Mouse (Mus musculus) kidney, embryonic 15.5 days (tissue): ENCODE measurements at regions not wholly inside any gene's neighbourhood (a gene's known extent, or its start where the extent isn't known, plus 50 kb on each side); places are given as distances from the start of the nearest gene placed in this dataset.

Experiments used
- ATAC-seq: fragments of 200-750 bp; cut with Nextera tagmentation; replicated peaks from 2 replicates; pipeline ENCODE4 v1.8.0; 2017; ENCODE audit warnings: moderate TSS enrichment; ENCODE audit not compliant: low FRiP score
- H3K27ac ChIP-seq: fragments of 300-500 bp; sonication (generic); 2 replicates; pipeline ENCODE4 v1.5.1; 2015; ENCODE audit warnings: mild to moderate bottlenecking, inconsistent platforms
- H3K27me3 ChIP-seq: fragments of 300-500 bp; sonication (generic); 2 replicates; pipeline ENCODE4 v1.6.1; 2015; ENCODE audit warnings: inconsistent platforms
- H3K36me3 ChIP-seq: fragments of 300-500 bp; sonication (generic); 2 replicates; pipeline ENCODE4 v1.6.1; 2015; ENCODE audit warnings: inconsistent platforms
- H3K4me1 ChIP-seq: fragments of 300-500 bp; sonication (generic); 2 replicates; pipeline ENCODE4 v1.6.1; 2015; ENCODE audit warnings: inconsistent platforms
- H3K4me2 ChIP-seq: fragments of 300-500 bp; sonication (generic); 2 replicates; pipeline ENCODE4 v1.6.1; 2015; ENCODE audit warnings: moderate library complexity, mild to moderate bottlenecking, inconsistent platforms
- H3K4me3 ChIP-seq: fragments of 300-500 bp; sonication (generic); replicated peaks from 2 replicates; pipeline ENCODE4 v1.5.1; 2015; ENCODE audit warnings: mild to moderate bottlenecking, inconsistent platforms
- H3K9ac ChIP-seq: fragments of 300-500 bp; sonication (generic); 2 replicates; pipeline ENCODE4 v1.6.1; 2015; ENCODE audit warnings: mild to moderate bottlenecking, inconsistent platforms
- H3K9me3 ChIP-seq: fragments of 300-500 bp; sonication (generic); replicated peaks from 2 replicates; pipeline ENCODE4 v1.6.1; 2016; ENCODE audit warnings: inconsistent platforms
- WGBS: fragments of 180-500 bp; shearing (Covaris S2); methylation state at CpG from one replicate; pipeline ENCODE4 v1.1.7; 2015; ENCODE audit warnings: mixed read lengths; 5-methylcytosine and 5-hydroxymethylcytosine counted together

DNA sequence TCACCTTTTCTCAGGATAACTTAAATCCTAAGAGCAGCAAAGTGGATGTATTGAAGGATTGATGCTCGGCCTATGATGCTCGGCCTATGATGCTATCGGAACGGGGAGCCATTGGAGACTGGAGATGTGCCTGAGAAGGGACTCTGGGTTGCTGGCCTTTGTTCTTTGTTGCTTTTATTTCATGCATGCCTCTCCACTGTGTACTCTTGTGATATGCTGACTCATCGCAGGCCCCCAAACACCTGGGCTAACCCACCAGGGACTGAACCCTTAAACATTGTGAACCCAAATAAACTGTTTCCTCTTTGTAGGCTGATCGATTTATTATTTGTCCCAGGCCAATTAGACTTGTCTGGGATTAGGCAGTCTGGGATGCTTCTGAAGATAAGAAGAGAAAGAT, 61.9 kb downstream of the Pdcl3 start:
- H3K27ac ChIP-seq = no peak overlapping the region
- H3K9me3 ChIP-seq = no peaks in the 10 kb centered on the region; the same call in 1 of the 2 replicates
- H3K4me1 ChIP-seq = 0 out of 2 replicates have a peak, but pooled peaks cover 3% of the 10 kb centered on the region
- no peak overlapping the region for H3K4me2 ChIP-seq
- no peaks in the 10 kb centered on the region for H3K27me3 ChIP-seq
- H3K36me3 ChIP-seq = no peaks in the 10 kb centered on the region
- 98% methylated on average over 6 of the region's 6 CpGs for WGBS
- no peak overlapping the region for H3K4me3 ChIP-seq
- no peak overlapping the region for H3K9ac ChIP-seq
- no peak for ATAC-seq

GRCm38 (mm10) chr1:39057304-39057703, 71.9 kb downstream of the Pdcl3 start:
- ATAC-seq = no peak
- Histone ChIP-seq H3K9ac (no peak overlapping the region), H3K4me2 (no peak overlapping the region), H3K36me3 (no peaks in the 10 kb centered on the region), H3K4me1 (no peaks in the 10 kb centered on the region), H3K27ac (no peak overlapping the region), H3K9me3 (no peaks in the 10 kb centered on the region), H3K4me3 (no peak overlapping the region), H3K27me3 (no peaks in the 10 kb centered on the region)
- WGBS = 72% methylated on average over 6 of the region's 6 CpGs

GRCm38 (mm10) chr1:39062509-39062908, 77.1 kb downstream of the Pdcl3 start:
- 89% methylated on average over 6 of the region's 6 CpGs for WGBS

DNA sequence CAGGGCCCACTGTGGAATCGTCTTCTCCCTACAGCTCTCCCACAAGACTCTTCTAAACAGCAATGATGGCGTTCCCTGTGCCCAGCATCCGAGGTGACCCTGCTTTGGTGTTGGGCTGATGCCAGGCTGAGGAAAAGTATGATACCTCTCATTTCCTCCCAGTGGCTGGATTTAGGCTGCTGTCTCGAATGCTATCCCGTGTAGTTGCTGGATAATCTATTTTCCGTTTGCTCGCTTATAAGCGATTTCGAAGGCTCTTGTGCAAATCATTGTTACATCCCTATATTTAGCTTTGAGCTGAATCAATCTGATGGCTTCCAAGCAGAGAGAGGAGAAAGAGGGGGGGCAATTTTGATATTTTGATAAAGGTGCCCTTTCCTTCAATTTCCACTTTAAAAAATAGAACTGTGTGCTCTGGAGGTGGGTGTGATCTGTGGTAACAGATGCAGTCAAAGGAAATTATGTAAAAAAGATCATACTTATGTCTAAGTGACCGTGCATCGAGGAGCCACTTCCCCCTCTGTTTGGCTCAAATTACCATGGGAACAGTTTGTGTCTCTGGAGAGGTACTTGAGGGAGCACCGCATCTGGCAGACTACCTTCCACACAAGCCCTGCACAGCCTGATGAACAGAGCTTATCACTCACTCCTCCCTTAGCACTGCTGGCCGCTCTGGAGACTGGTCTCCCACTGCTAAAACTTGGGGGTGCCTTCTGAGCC, 78.4 kb downstream of the Pdcl3 start:
- no peaks in the 10 kb centered on the region for H3K27me3 ChIP-seq
- H3K4me2 ChIP-seq = no peak overlapping the region
- no peaks in the 10 kb centered on the region for H3K4me1 ChIP-seq
- H3K27ac ChIP-seq = no peak overlapping the region
- ATAC-seq = no peak
- no peaks in the 10 kb centered on the region for H3K36me3 ChIP-seq
- H3K9me3 ChIP-seq = no peaks in the 10 kb centered on the region
- no peak overlapping the region for H3K4me3 ChIP-seq
- 72% methylated on average over 13 of the region's 13 CpGs for WGBS
- H3K9ac ChIP-seq = no peak overlapping the region

More at GRCm38 (mm10) chr1:39062509-39062908, 77.1 kb downstream of the Pdcl3 start:
- Histone ChIP-seq H3K9me3 (no peaks in the 10 kb centered on the region), H3K27me3 (no peaks in the 10 kb centered on the region), H3K4me1 (no peaks in the 10 kb centered on the region), H3K4me2 (no peak overlapping the region), H3K9ac (no peak overlapping the region), H3K27ac (no peak overlapping the region), H3K4me3 (no peak overlapping the region), H3K36me3 (no peaks in the 10 kb centered on the region)
- ATAC-seq = no peak

DNA sequence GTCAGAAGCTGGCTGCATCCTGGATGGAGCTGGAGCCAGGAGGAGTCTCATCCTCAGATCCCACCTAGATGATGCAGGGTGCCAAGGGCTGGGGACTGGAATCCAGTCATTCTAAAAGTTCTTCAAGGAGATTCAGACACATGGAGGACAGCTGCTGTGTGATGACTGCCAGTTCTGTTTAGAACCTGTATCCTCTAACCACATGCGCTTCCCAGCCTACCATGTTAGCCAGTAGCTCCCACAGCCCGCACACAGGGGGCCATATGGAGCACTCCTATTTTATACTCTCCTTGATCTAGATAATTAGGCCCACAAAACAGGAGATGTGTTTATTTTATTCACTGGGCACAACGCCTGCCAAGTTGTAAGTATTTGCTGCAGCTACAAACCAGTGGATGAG, 79.4 kb downstream of the Pdcl3 start:
- Histone ChIP-seq H3K27me3 (no peaks in the 10 kb centered on the region), H3K36me3 (no peaks in the 10 kb centered on the region), H3K4me3 (no peak overlapping the region), H3K27ac (no peak overlapping the region), H3K4me1 (no peaks in the 10 kb centered on the region), H3K9ac (no peak overlapping the region), H3K9me3 (no peaks in the 10 kb centered on the region), H3K4me2 (no peak overlapping the region)
- ATAC-seq = no peak
- WGBS = 80% methylated on average over 3 of the region's 3 CpGs

DNA sequence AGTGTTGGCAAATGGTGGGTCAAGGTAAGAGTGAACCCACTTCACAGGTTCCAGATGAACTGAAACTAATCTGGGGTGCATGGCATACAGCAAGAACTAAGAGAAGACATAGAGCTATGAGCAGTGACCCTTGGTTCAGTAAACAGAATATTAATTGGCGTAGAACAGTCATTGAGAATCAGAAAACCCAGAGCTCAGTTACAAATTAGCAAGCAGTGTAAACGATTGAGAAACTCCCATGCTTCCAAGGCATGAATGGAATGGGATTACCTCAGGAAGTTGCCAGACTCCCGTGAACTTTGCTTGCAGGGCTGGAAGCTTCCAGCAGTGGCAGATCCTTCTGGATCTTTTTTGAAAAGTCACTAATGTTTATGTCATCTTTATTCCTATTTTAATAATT, 82.5 kb downstream of the Pdcl3 start:
- Histone ChIP-seq H3K27ac (no peak overlapping the region), H3K4me3 (no peak overlapping the region), H3K9me3 (no peaks in the 10 kb centered on the region), H3K4me2 (no peak overlapping the region), H3K36me3 (no peaks in the 10 kb centered on the region), H3K4me1 (no peaks in the 10 kb centered on the region), H3K9ac (no peak overlapping the region), H3K27me3 (no peaks in the 10 kb centered on the region)
- 33% methylated on average over 3 of the region's 3 CpGs for WGBS
- ATAC-seq = no peak

DNA sequence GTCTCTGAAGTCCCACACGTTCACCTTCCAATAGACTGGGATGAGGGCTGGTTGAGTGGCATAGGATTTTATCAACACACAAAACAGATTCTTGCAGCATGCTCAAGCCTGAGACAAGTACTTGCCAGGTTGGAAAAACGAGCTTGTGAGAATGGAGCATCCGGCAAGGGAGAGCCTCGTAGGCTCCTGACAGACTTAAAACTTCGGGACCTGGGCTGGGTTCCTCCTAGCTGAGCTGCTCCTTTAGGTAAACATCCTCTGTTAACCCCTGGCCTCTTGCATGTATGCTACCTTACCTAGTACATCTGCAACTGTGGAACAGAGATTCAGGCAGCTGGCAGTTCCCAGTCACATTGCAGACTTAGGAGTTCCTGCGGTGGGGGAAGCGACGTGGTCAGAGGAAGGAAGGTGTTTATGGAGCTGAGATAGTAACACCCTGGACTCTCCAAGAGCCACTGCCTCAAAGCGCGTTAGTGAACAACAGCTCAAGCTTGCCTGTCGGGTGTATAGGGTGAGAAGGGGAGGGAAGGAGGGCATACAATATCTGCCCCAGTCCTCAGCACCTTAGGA, 83.8 kb downstream of the Pdcl3 start:
- Histone ChIP-seq H3K9me3 (no peaks in the 10 kb centered on the region), H3K4me1 (no peaks in the 10 kb centered on the region), H3K27ac (no peak overlapping the region), H3K27me3 (no peaks in the 10 kb centered on the region), H3K4me3 (no peak overlapping the region), H3K4me2 (no peak overlapping the region), H3K36me3 (no peaks in the 10 kb centered on the region), H3K9ac (no peak overlapping the region)
- ATAC-seq = no peak
- WGBS = 30% methylated on average over 11 of the region's 11 CpGs

DNA sequence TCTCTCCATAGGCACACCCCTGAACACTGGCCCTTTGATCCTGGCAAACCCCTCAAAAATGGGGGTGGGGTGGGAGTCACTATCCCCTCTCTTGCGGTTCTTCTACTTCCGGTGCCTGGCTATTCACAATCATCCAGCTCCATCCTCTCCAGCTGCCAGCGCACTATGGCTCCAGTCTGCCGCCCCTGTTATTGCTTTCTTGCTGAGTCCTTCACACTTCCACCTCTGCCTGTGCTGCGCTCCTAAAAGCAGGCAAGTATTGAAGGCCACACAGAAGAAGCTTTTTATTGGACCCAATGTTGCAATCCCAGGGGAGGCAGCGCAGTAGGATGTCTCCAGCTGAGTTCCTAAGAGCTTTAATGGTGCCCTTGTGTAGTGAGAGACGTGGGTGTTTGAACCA, 84.3 kb downstream of the Pdcl3 start:
- ATAC-seq = no peak

DNA sequence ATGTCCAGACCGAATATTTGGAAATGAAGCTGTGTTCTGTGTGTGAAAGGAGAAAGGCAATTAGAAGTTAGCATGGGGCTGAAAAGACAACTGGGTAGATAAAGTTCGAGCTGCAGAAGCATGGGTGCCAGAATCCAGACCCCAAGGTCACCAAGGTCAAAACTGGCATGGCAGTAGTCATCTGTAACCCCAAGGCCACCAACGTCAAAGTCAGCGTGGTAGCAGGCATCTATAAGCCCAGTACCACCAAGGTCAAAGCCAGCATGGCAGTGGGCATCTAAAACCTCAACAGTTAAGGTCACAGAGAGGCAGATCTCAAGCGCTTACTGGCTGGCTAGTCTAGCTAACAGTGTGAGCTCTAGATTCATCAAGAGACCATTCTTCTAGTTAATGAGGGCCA, 90.6 kb downstream of the Pdcl3 start:
- no peaks in the 10 kb centered on the region for H3K4me1 ChIP-seq
- no peak overlapping the region for H3K4me3 ChIP-seq
- WGBS = 91% methylated on average over 5 of the region's 5 CpGs
- no peak overlapping the region for H3K9ac ChIP-seq
- no peak overlapping the region for H3K27ac ChIP-seq
- no peaks in the 10 kb centered on the region; the same call in 1 of the 2 replicates for H3K9me3 ChIP-seq
- ATAC-seq = no peak
- no peaks in the 10 kb centered on the region for H3K27me3 ChIP-seq
- H3K36me3 ChIP-seq = no peaks in the 10 kb centered on the region
- no peak overlapping the region for H3K4me2 ChIP-seq

More for the DNA sequence above, 84.3 kb downstream of the Pdcl3 start:
- 18% methylated on average over 7 of the region's 7 CpGs for WGBS
- no peaks in the 10 kb centered on the region for H3K4me1 ChIP-seq
- no peak overlapping the region for H3K9ac ChIP-seq
- no peak overlapping the region for H3K4me2 ChIP-seq
- H3K27ac ChIP-seq = no peak overlapping the region
- H3K9me3 ChIP-seq = no peaks in the 10 kb centered on the region
- H3K36me3 ChIP-seq = no peaks in the 10 kb centered on the region
- no peaks in the 10 kb centered on the region for H3K27me3 ChIP-seq
- H3K4me3 ChIP-seq = no peak overlapping the region

DNA sequence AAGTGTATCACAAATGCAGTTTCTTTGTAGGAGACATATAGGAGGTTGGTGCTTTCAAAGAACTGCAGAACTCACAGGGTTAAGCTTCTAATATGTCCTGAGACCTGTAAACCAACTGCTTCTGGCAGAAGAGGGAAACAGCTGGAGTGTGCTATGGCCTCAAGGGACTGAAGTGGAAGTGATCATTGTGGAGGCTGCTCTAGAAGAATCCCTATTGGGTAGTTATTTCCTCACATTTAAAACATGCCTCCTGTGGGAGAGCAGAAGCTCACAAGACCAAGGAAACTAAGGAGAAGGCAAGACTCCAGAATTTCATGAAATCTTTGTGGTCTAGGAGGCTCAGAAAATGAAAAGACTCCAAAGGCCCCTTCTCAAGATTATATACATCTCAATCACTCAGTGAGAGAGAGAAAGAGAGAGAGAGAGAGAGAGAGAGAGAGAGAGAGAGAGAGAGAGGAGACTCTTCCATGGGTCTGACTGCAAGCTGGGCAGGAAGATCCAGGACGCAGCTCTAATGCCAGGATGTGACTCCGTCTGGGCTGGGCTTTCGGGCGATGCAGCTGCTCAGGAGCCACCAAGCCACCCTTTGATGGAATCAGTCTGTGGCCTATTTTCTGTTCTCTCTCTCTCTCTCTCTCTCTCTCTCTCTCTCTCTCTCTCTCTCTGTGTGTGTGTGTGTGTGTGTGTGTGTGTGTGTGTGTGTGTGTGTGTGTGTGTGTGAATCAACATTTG, 93.3 kb downstream of the Pdcl3 start:
- Histone ChIP-seq H3K36me3 (no peaks in the 10 kb centered on the region), H3K27ac (no peak overlapping the region), H3K4me3 (no peak overlapping the region), H3K4me1 (no peaks in the 10 kb centered on the region), H3K4me2 (no peak overlapping the region), H3K27me3 (no peaks in the 10 kb centered on the region), H3K9me3 (no peaks in the 10 kb centered on the region; the same call in 1 of the 2 replicates), H3K9ac (no peak overlapping the region)
- no peak for ATAC-seq
- WGBS = 82% methylated on average over 4 of the region's 4 CpGs

- no peak; the same call in 1 of the 2 replicates for ATAC-seq
Observed at GRCm38 (mm10) chr1:39083911-39084826, 98.8 kb downstream of the Pdcl3 start.

More at GRCm38 (mm10) chr1:39083911-39084826, 98.8 kb downstream of the Pdcl3 start:
- no peak overlapping the region for H3K9ac ChIP-seq
- no peaks in the 10 kb centered on the region for H3K27me3 ChIP-seq
- 66% methylated on average over 7 of the region's 7 CpGs for WGBS
- no peaks in the 10 kb centered on the region for H3K36me3 ChIP-seq
- 0 out of 2 replicates have a peak, but pooled peaks cover 3% of the 10 kb centered on the region for H3K4me1 ChIP-seq
- no peak overlapping the region for H3K4me2 ChIP-seq
- no peak overlapping the region for H3K4me3 ChIP-seq
- 0 out of 2 replicates have a peak overlapping the region, but pooled peaks have one; percentile 27 for H3K27ac ChIP-seq
- H3K9me3 ChIP-seq = no peaks in the 10 kb centered on the region
